Comparison of ENCODE assay signal across 9 mouse cellular contexts in genomic region chr9:57708720-57709274, GRCm38 (mm10). TPM values are rescaled to one million over a fixed set of nuclear protein-coding genes. Genes with fewer than 3 reads are reported as not detected.
DNase-seq lines count a peak whose midpoint lies in the region; ATAC-seq and TF ChIP-seq lines count a peak whose summit lies in the region.
"Had no signal": no experiment of that assay in that cellular context is flagged by ENCODE, and none has a peak within 500 bp of the region (broad histone marks: within the 10 kb centered on the region; RNA-seq: fewer than 3 reads in every experiment).

No protein-coding gene starts in this region.

- H3K36me3 ChIP-seq in CH12.LX (replicated peaks in 1 of 2; ENCODE audit: control insufficient read depth in 1 of 2, insufficient read depth in 1 of 2, low read length in 1 of 2): peaks cover 7 to 25% of the 10 kb centered on the region in 2 experiments
- peaks cover 7% of the 10 kb centered on the region for H3K36me3 ChIP-seq in heart, embryonic 11.5 days (ENCODE audit: control insufficient read depth, insufficient read depth, low read length)

- no peak for TF ChIP-seq POLR2A in CH12.LX (IDR thresholded peaks at IDR 0.05; ENCODE audit: low read depth, low read length)
- TF ChIP-seq POLR2A in lung, adult 2 months (IDR thresholded peaks at IDR 0.05; ENCODE audit: borderline replicate concordance, extremely low read depth, low read depth, low read length): no peak
- no peak for TF ChIP-seq POLR2A in olfactory bulb, adult 2 months (IDR thresholded peaks at IDR 0.05; ENCODE audit: insufficient read depth, low read depth, low read length)

- DNase-seq in CH12.LX (ENCODE audit: extremely low read depth) (peak; percentile 20), MN1 (ENCODE audit: low spot score) (peak; percentile 24)
- peak; percentile 49 for DNase-seq in embryo, embryonic 10.5 days (ENCODE audit: low spot score)
- peak; percentile 48 to 60 for DNase-seq in layer of hippocampus, adult 2 months (ENCODE audit: low spot score in 2 of 2)
- DNase-seq in lung, adult 2 months: peak; percentile 48
- no peak for DNase-seq in gastrocnemius, postnatal 25 days

- TF ChIP-seq CTCF in CH12.LX (conservative IDR thresholded peaks at IDR 0.05 in 1 of 2, IDR thresholded peaks at IDR 0.05 in 1 of 2; ENCODE audit: low read depth in 2 of 2, low read length in 2 of 2): no peak
- no peak for TF ChIP-seq CTCF in layer of hippocampus, adult 2 months (conservative IDR thresholded peaks at IDR 0.05)
- no peak for TF ChIP-seq CTCF in lung, adult 2 months (IDR thresholded peaks at IDR 0.05; ENCODE audit: insufficient read depth, low read length)
- no peak for TF ChIP-seq CTCF in olfactory bulb, adult 2 months (IDR thresholded peaks at IDR 0.05; ENCODE audit: insufficient read depth, low read depth, low read length)

- dilution Hi-C loops in CH12.LX (cut with MboI; ENCODE audit: extremely low pct_ligation_motif_present, extremely low pct_unique_long_range_greater_than_20kb, low sequenced_read_pairs): no loop called here

- H3K9me3 ChIP-seq in CH12.LX (replicated peaks; ENCODE audit: low read length): peaks cover 7% of the 10 kb centered on the region
- H3K9me3 ChIP-seq in heart, embryonic 11.5 days (replicated peaks; ENCODE audit: control insufficient read depth, low read length): no peaks in the 10 kb centered on the region

- no peak; the same call in 1 of the 2 replicates for ATAC-seq in heart, embryonic 11.5 days (replicated peaks; ENCODE audit: insufficient number of reproducible peaks, low FRiP score, low TSS enrichment)

- H3K4me3 ChIP-seq in CH12.LX (replicated peaks in 1 of 3; ENCODE audit: low read depth in 2 of 3, low read length in 2 of 3, poor library complexity in 1 of 3): peak overlapping the region; percentile 71 to 99 (median 90)
- H3K4me3 ChIP-seq in heart, embryonic 11.5 days (ENCODE audit: low read depth, low read length): peak overlapping the region; percentile 84
- H3K4me3 ChIP-seq in layer of hippocampus, adult 2 months: peak overlapping the region; percentile 90
- peak overlapping the region; percentile 88 for H3K4me3 ChIP-seq in lung, adult 2 months (replicated peaks; ENCODE audit: extremely low read depth, low read depth, low read length)
- peak overlapping the region; percentile 98 for H3K4me3 ChIP-seq in olfactory bulb, adult 2 months (ENCODE audit: insufficient read depth, low read depth, low read length)

- peaks cover 0 to 12% of the 10 kb centered on the region in 2 experiments; a peak in 1 of 4 replicates for H3K4me1 ChIP-seq in CH12.LX (ENCODE audit: control insufficient read depth in 1 of 2, insufficient read depth in 2 of 2)
- H3K4me1 ChIP-seq in heart, embryonic 11.5 days (ENCODE audit: control insufficient read depth, insufficient read depth, low read length): peaks cover 4% of the 10 kb centered on the region
- peaks cover 12% of the 10 kb centered on the region for H3K4me1 ChIP-seq in lung, adult 2 months (ENCODE audit: control insufficient read depth, insufficient read depth, low read length)
- peaks cover 4% of the 10 kb centered on the region for H3K4me1 ChIP-seq in olfactory bulb, adult 2 months (ENCODE audit: control insufficient read depth, insufficient read depth, low read length)

- 2% methylated on average over 38 of the region's 39 CpGs for WGBS in heart, embryonic 11.5 days (ENCODE audit: insufficient replicate concordance)
- 1% methylated on average over 38 of the region's 39 CpGs for WGBS in lung, adult 2 months
- 1% methylated on average over 39 of the region's 39 CpGs for WGBS in olfactory bulb, adult 2 months

- in situ Hi-C loops in CH12.LX (cut with MboI; ENCODE audit: low pct_ligation_motif_present, low pct_unique_long_range_greater_than_20kb, low sequenced_read_pairs): no loop called here

- H3K79me2 ChIP-seq in CH12.LX (replicated peaks; ENCODE audit: control insufficient read depth, extremely low read depth, insufficient read depth, poor library complexity, severe bottlenecking): peaks cover 21% of the 10 kb centered on the region

- TF ChIP-seq RAD21 in CH12.LX (IDR thresholded peaks at IDR 0.05; ENCODE audit: low read depth, low read length): no peak

- no peak for TF ChIP-seq EP300 in CH12.LX (IDR thresholded peaks at IDR 0.05; ENCODE audit: low read length)

- H3K27ac ChIP-seq in CH12.LX (ENCODE audit: insufficient read depth, low read depth): no peak overlapping the region
- peak overlapping the region; percentile 73 for H3K27ac ChIP-seq in heart, embryonic 11.5 days (ENCODE audit: low read depth, low read length)
- H3K27ac ChIP-seq in layer of hippocampus, adult 2 months: peak overlapping the region; percentile 98
- peak overlapping the region; percentile 94 for H3K27ac ChIP-seq in olfactory bulb, adult 2 months (ENCODE audit: insufficient read depth, low read depth, low read length)

- H3K4me2 ChIP-seq in CH12.LX (ENCODE audit: insufficient read depth, low read depth, poor library complexity, severe bottlenecking): peak overlapping the region; percentile 97
- peak overlapping the region; percentile 78 for H3K4me2 ChIP-seq in heart, embryonic 11.5 days

- H3K27me3 ChIP-seq in CH12.LX (replicated peaks): peaks cover 9% of the 10 kb centered on the region
- H3K27me3 ChIP-seq in heart, embryonic 11.5 days (ENCODE audit: control insufficient read depth, insufficient read depth, low read length): no peaks in the 10 kb centered on the region

- H3K9ac ChIP-seq in CH12.LX (ENCODE audit: insufficient read depth, low read depth): peak overlapping the region; percentile 42
- peak overlapping the region; percentile 95 for H3K9ac ChIP-seq in heart, embryonic 11.5 days (ENCODE audit: low read depth, low read length)

TF ChIP-seq in CH12.LX, 34 proteins besides CTCF, POLR2A, EP300 and RAD21 (continues in another document):
- TF ChIP-seq MEF2A (IDR thresholded peaks at IDR 0.05; ENCODE audit: borderline replicate concordance, low read depth, low read length): no peak
- TF ChIP-seq BHLHE40 (IDR thresholded peaks at IDR 0.05; ENCODE audit: low read depth, low read length): 0 out of 2 replicates have a peak, but pooled peaks have one; percentile 9
- TF ChIP-seq USF1 (IDR thresholded peaks at IDR 0.05; ENCODE audit: low read depth, low read length): no peak
- TF ChIP-seq KAT2A (IDR thresholded peaks at IDR 0.05; ENCODE audit: insufficient replicate concordance, low read length): 0 out of 2 replicates have a peak, but pooled peaks have one; percentile 5
- TF ChIP-seq JUND (conservative IDR thresholded peaks at IDR 0.05; ENCODE audit: low read depth, low read length): no peak
- peak; percentile 17; the same call in 1 of the 2 replicates for TF ChIP-seq MAX (IDR thresholded peaks at IDR 0.05; ENCODE audit: low read length)
- TF ChIP-seq ELF1 (IDR thresholded peaks at IDR 0.05; ENCODE audit: low read depth, low read length): peak; percentile 87; the same call in 1 of the 2 replicates
- TF ChIP-seq IRF4 (IDR thresholded peaks at IDR 0.05; ENCODE audit: low read depth, low read length): 0 out of 2 replicates have a peak, but pooled peaks have one; percentile 2

RNA-seq across cellular contexts. Expression of gene Edc3, which starts 0.5 kb away (rescaled TPM):
- 9.6 and 10.6 TPM in 2 replicates for total RNA-seq in CH12.LX (2012; rRNA removed)
- 10.9 and 13.6 TPM in 2 replicates for total RNA-seq in CH12.LX (2014; rRNA removed)
- 24.1 and 27.9 TPM in 2 replicates for polyA plus RNA-seq in CH12.LX (2012; ENCODE audit: insufficient read length, low read depth)
- 14.3 and 15.5 TPM in 2 replicates for polyA plus RNA-seq in heart, embryonic 11.5 days (2014; fragmentation: Nextera tagmentation; extraction: Ambion mirVana)
- total RNA-seq in layer of hippocampus, adult 2 months (2021): 10 to 100 TPM; 13.2 to 14.1 TPM
- polyA plus RNA-seq in lung, adult 2 months (2012; rRNA removed): 17.6 and 19.4 TPM in 2 replicates
- polyA plus RNA-seq in olfactory bulb, adult 2 months (2012; ENCODE audit: insufficient read depth, insufficient read length, low replicate concordance, missing spikeins): not detected in 2 replicates
- 1 to 10 TPM; 4.9 to 6.0 TPM for total RNA-seq in gastrocnemius, postnatal 25 days (2021)

RNA-seq across cellular contexts. Expression of gene Cyp1a1, which starts 21.1 kb away (rescaled TPM):
- total RNA-seq in CH12.LX (2012; rRNA removed) (0.08 and 0.13 TPM in 2 replicates), CH12.LX (2014; rRNA removed) (0.11 and 0.19 TPM in 2 replicates)
- not detected in 2 replicates for polyA plus RNA-seq in CH12.LX (2012; ENCODE audit: insufficient read length, low read depth)
- not detected in 2 replicates for polyA plus RNA-seq in heart, embryonic 11.5 days (2014; fragmentation: Nextera tagmentation; extraction: Ambion mirVana)
- under 1 TPM in 1 of 2 experiments, not detected in 1; 0.12 TPM for total RNA-seq in layer of hippocampus, adult 2 months (2021)
- 28.8 and 37.7 TPM in 2 replicates for polyA plus RNA-seq in lung, adult 2 months (2012; rRNA removed)
- polyA plus RNA-seq in olfactory bulb, adult 2 months (2012; ENCODE audit: insufficient read depth, insufficient read length, low replicate concordance, missing spikeins): not detected in 2 replicates
- under 1 TPM; 0.21 to 0.31 TPM for total RNA-seq in gastrocnemius, postnatal 25 days (2021)

RNA-seq across cellular contexts. Expression of gene Cyp1a2, which starts 25.3 kb away (rescaled TPM):
- total RNA-seq in CH12.LX (2012; rRNA removed) (not detected in 2 replicates), CH12.LX (2014; rRNA removed) (not detected in 2 replicates)
- not detected in 2 replicates for polyA plus RNA-seq in CH12.LX (2012; ENCODE audit: insufficient read length, low read depth)
- polyA plus RNA-seq in heart, embryonic 11.5 days (2014; fragmentation: Nextera tagmentation; extraction: Ambion mirVana): not detected in 2 replicates
- total RNA-seq in layer of hippocampus, adult 2 months (2021): not detected
- 0.23 and 0.44 TPM in 2 replicates for polyA plus RNA-seq in lung, adult 2 months (2012; rRNA removed)
- polyA plus RNA-seq in olfactory bulb, adult 2 months (2012; ENCODE audit: insufficient read depth, insufficient read length, low replicate concordance, missing spikeins): not detected in 2 replicates
- total RNA-seq in gastrocnemius, postnatal 25 days (2021): not detected
- polyA plus RNA-seq: large intestine, adult 2 months had no signal

RNA-seq across cellular contexts. Expression of gene Csk, which starts 55.4 kb away (rescaled TPM):
- 111 and 122 TPM in 2 replicates for total RNA-seq in CH12.LX (2012; rRNA removed)
- 111 and 125 TPM in 2 replicates for total RNA-seq in CH12.LX (2014; rRNA removed)
- polyA plus RNA-seq in CH12.LX (2012; ENCODE audit: insufficient read length, low read depth): 139 and 153 TPM in 2 replicates
- polyA plus RNA-seq in heart, embryonic 11.5 days (2014; fragmentation: Nextera tagmentation; extraction: Ambion mirVana): 15.9 and 18.6 TPM in 2 replicates
- total RNA-seq in layer of hippocampus, adult 2 months (2021): 10 to 100 TPM; 34.7 to 37.5 TPM
- polyA plus RNA-seq in lung, adult 2 months (2012; rRNA removed): 68.7 and 79.3 TPM in 2 replicates
- polyA plus RNA-seq in olfactory bulb, adult 2 months (2012; ENCODE audit: insufficient read depth, insufficient read length, low replicate concordance, missing spikeins): not detected in 2 replicates
- 10 to 100 TPM in 1 of 2 experiments, 1 to 10 TPM in 1; 8.4 to 13.0 TPM for total RNA-seq in gastrocnemius, postnatal 25 days (2021)

RNA-seq across cellular contexts. Expression of gene Clk3, which starts 56.9 kb away (rescaled TPM):
- 39.9 and 46.7 TPM in 2 replicates for total RNA-seq in CH12.LX (2012; rRNA removed)
- total RNA-seq in CH12.LX (2014; rRNA removed): 69.0 and 87.7 TPM in 2 replicates
- polyA plus RNA-seq in CH12.LX (2012; ENCODE audit: insufficient read length, low read depth): 62.4 and 67.9 TPM in 2 replicates
- polyA plus RNA-seq in heart, embryonic 11.5 days (2014; fragmentation: Nextera tagmentation; extraction: Ambion mirVana): 64.2 and 73.5 TPM in 2 replicates
- total RNA-seq in layer of hippocampus, adult 2 months (2021): 10 to 100 TPM; 80.2 to 83.4 TPM
- polyA plus RNA-seq in lung, adult 2 months (2012; rRNA removed): 95.5 and 159 TPM in 2 replicates
- 308 TPM in 1 of 2 replicates, not detected in the other for polyA plus RNA-seq in olfactory bulb, adult 2 months (2012; ENCODE audit: insufficient read depth, insufficient read length, low replicate concordance, missing spikeins)
- total RNA-seq in gastrocnemius, postnatal 25 days (2021): 10 to 100 TPM; 28.7 to 31.3 TPM

Comparison
In these comparisons a context has a peak if more than half of its experiments do, and no peak if none do; other contexts are left out.
1. RNA of gene Edc3, which starts 0.5 kb away (polyA plus RNA-seq): 24.1 to 27.9 TPM in CH12.LX, 17.6 to 19.4 TPM in lung, adult 2 months and 14.3 to 15.5 TPM in heart, embryonic 11.5 days; not detected in olfactory bulb, adult 2 months; every median in the first group is over 10 times any median in the second.
2. RNA of gene Cyp1a1, which starts 21.1 kb away (polyA plus RNA-seq): 28.8 to 37.7 TPM in lung, adult 2 months; not detected in CH12.LX, not detected in heart, embryonic 11.5 days and not detected in olfactory bulb, adult 2 months; every median in the first group is over 10 times any median in the second.
3. Peak in every context shown above with its lines, with median percentiles within 50 percentile points of each other: H3K4me3 ChIP-seq.